Mouse (Mus musculus) cerebellum, adult 2 months (tissue): Measurements from ENCODE around the gene Mpp4. TPM values are rescaled to one million over a fixed set of nuclear protein-coding genes. Genes with fewer than 3 reads are reported as not detected.
A peak's percentile ranks its signal among the peaks of the same experiment; 100 is the strongest.

ENCODE experiments used
- DNase-seq, 2 experiments: peaks; one replicate each; pipeline ENCODE4 v3.0.0; 2021
- H3K27ac ChIP-seq: fragments of 200-500 bp; 2 replicates; pipeline ENCODE4 v1.5.1; 2012; ENCODE audit warnings: low read length, control low read depth, inconsistent platforms; ENCODE audit not compliant: insufficient read depth
- H3K27me3 ChIP-seq: fragments of 200-500 bp; 2 replicates; pipeline ENCODE4 v1.6.1; 2012; ENCODE audit warnings: inconsistent platforms, mild to moderate bottlenecking, low read length, moderate library complexity; ENCODE audit not compliant: control insufficient read depth, insufficient read depth
- H3K4me1 ChIP-seq: fragments of 200-500 bp; 2 replicates; pipeline ENCODE4 v1.6.1; 2011; ENCODE audit warnings: low read length; ENCODE audit not compliant: control insufficient read depth, insufficient read depth
- H3K4me3 ChIP-seq: fragments of 200-500 bp; replicated peaks from 2 replicates; pipeline ENCODE3; 2011; ENCODE audit warnings: mild to moderate bottlenecking, low read depth, low read length, control low read depth; ENCODE audit not compliant: insufficient read depth
- CTCF ChIP-seq: fragments of 200-500 bp; IDR thresholded peaks from 2 replicates; pipeline ENCODE4 v1.5.1; 2011; ENCODE audit warnings: low read depth, mild to moderate bottlenecking, control low read depth, low read length, moderate library complexity, borderline replicate concordance; ENCODE audit not compliant: insufficient read depth
- POLR2A ChIP-seq: fragments of 200-500 bp; IDR thresholded peaks from 2 replicates; pipeline ENCODE4 v1.6.1; 2011; ENCODE audit warnings: low read length, control low read depth, borderline replicate concordance; ENCODE audit not compliant: insufficient read depth
- WGBS: fragments of 180-500 bp; shearing (Covaris S2); methylation state at CpG from one replicate; pipeline ENCODE4 v1.1.7; 2018; 5-methylcytosine and 5-hydroxymethylcytosine counted together
- polyA plus RNA-seq: library from polyadenylated mRNA; depleted of rRNA; stranded (reverse); fragments of >200 nt; gene quantifications from 2 replicates; pipeline ENCODE4 v1.2.3, GENCODE M21; 2012; rRNA removed

The Mpp4 gene
- polyA plus RNA-seq = 12.0 and 12.9 TPM in 2 replicates

GRCm38 (mm10) chr1:59163030-59163461 is at the start of gene Mpp4:
Gene Mpp4, minus strand, starts transcription at chr1:59163389.
- peak within 1 kb of the TSS; percentile 78 for H3K27ac ChIP-seq
- H3K27me3 ChIP-seq = no peaks in the 10 kb centered on the region
- H3K4me3 ChIP-seq = no peak within 1 kb of the TSS
- peaks cover 44% of the 10 kb centered on the region for H3K4me1 ChIP-seq
- DNase-seq = peak; percentile 59 to 68
- WGBS = 20% methylated on average over 12 of the region's 12 CpGs
- TF ChIP-seq POLR2A (no peak), CTCF (no peak)

DNA sequence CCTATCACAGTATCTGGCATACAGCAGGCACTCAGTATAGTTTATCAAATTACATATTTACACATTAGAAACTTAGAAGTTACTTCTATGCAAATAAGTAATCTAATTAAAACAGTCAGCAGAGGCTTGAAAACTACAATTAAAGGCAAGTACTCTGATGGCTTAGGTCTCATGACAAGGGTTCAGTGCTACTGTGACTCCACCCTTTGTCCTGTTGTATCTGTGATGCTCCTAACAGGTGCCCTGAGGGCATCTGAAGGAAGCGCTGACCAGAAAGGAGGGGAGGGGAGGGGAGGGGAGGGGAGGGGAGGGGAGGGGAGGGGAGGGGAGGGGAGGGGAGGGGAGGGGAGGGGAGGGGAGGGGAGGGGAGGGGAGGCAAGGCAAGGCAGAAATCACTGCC is 49.8 kb upstream of the Mpp4 start:
- peaks cover 29% of the 10 kb centered on the region for H3K4me1 ChIP-seq
- no peak for TF ChIP-seq CTCF
- no peak for TF ChIP-seq POLR2A
- H3K27ac ChIP-seq = no peak overlapping the region
- no peaks in the 10 kb centered on the region for H3K27me3 ChIP-seq
- no peak for DNase-seq
- H3K4me3 ChIP-seq = no peak overlapping the region
- WGBS = 20% methylated on average over 1 of the region's 1 CpGs

GRCm38 (mm10) chr1:59212076-59212779 is 49.0 kb upstream of the Mpp4 start:
- Histone ChIP-seq H3K27me3 (no peaks in the 10 kb centered on the region), H3K4me3 (no peak overlapping the region), H3K4me1 (peaks cover 23% of the 10 kb centered on the region), H3K27ac (no peak overlapping the region)
- TF ChIP-seq CTCF = no peak
- TF ChIP-seq POLR2A = no peak
- no peak for DNase-seq
- WGBS = 61% methylated on average over 5 of the region's 5 CpGs

DNA sequence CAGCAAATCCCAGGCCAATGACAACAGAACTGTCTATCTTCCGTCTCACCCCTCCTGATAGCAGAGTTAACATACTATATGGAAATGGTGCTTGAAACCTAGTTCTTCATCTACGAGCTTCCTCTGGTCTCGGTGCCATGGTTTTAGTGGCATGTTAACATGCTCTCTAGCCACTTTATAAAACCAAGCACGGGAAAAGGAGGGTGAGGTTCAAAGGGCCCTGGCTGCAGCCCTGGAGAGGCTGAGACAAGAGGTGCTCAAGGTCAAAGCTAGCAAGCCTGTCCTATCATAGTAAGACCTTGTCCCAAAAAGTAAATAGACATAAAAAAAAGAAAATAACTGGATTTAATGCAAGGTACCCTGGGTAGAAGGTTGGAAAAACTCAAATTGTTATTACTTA is 48.5 kb upstream of the Mpp4 start:
- 76% methylated on average over 4 of the region's 4 CpGs for WGBS

GRCm38 (mm10) chr1:59208331-59208730 is 45.1 kb upstream of the Mpp4 start:
- H3K27ac ChIP-seq = no peak overlapping the region
- no peaks in the 10 kb centered on the region for H3K27me3 ChIP-seq
- DNase-seq = no peak
- no peak overlapping the region for H3K4me3 ChIP-seq
- WGBS = 86% methylated on average over 1 of the region's 1 CpGs
- H3K4me1 ChIP-seq = no peaks in the 10 kb centered on the region; the same call in none of the 2 replicates
- TF ChIP-seq POLR2A (no peak), CTCF (no peak)

More for the DNA sequence above, 48.5 kb upstream of the Mpp4 start:
- H3K27me3 ChIP-seq = no peaks in the 10 kb centered on the region
- H3K27ac ChIP-seq = no peak overlapping the region
- peaks cover 21% of the 10 kb centered on the region for H3K4me1 ChIP-seq
- no peak overlapping the region for H3K4me3 ChIP-seq
- TF ChIP-seq POLR2A = no peak
- no peak for TF ChIP-seq CTCF
- DNase-seq = no peak

GRCm38 (mm10) chr1:59204489-59204888 is 41.3 kb upstream of the Mpp4 start:
- peaks cover 10% of the 10 kb centered on the region for H3K4me1 ChIP-seq
- 72% methylated on average over 1 of the region's 1 CpGs for WGBS
- H3K27ac ChIP-seq = peak overlapping the region; percentile 19; the same call in 1 of the 2 replicates
- no peak for TF ChIP-seq POLR2A
- TF ChIP-seq CTCF = no peak
- H3K27me3 ChIP-seq = no peaks in the 10 kb centered on the region
- DNase-seq = no peak
- no peak overlapping the region for H3K4me3 ChIP-seq

DNA sequence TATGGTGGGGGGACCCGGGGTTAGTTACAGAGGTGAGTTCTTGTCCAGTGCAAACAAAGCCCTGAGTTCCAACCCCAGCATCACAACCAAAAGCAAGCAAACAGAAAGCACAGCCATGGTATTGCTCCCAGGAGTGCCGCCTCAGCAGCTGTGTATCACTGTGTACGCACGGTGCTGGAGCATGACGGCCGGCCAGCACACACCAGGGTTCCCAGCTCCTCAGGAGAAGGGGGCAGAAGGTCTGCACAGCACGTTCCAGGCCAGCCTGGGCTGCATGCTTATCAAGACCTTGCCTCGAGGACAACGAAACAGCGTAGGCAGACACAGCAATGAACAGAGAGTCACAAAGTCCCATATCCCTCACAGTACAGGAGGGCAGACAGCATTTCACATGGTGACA is 39.2 kb upstream of the Mpp4 start:
- TF ChIP-seq POLR2A (no peak), CTCF (no peak)
- DNase-seq = peak; percentile 41 to 51
- peaks cover 10% of the 10 kb centered on the region for H3K4me1 ChIP-seq
- 19% methylated on average over 10 of the region's 10 CpGs for WGBS
- H3K27me3 ChIP-seq = no peaks in the 10 kb centered on the region
- peak overlapping the region; percentile 60 for H3K27ac ChIP-seq
- H3K4me3 ChIP-seq = no peak overlapping the region

- Histone ChIP-seq H3K27ac (no peak overlapping the region), H3K4me3 (no peak overlapping the region), H3K27me3 (no peaks in the 10 kb centered on the region), H3K4me1 (peaks cover 10% of the 10 kb centered on the region)
- TF ChIP-seq CTCF (no peak), POLR2A (no peak)
- DNase-seq = peak in 1 of 2 experiments; percentile 63
- 15% methylated on average over 1 of the region's 1 CpGs for WGBS
Measured at GRCm38 (mm10) chr1:59201561-59201960, 38.4 kb upstream of the Mpp4 start.
